Mouse (Mus musculus) spleen, adult 2 months (tissue): Measurements from ENCODE around the gene Cep97. TPM values are rescaled to one million over a fixed set of nuclear protein-coding genes. Genes with fewer than 3 reads are reported as not detected.

Experiments
- DNase-seq, 2 experiments: peaks; one replicate each; pipeline versions ENCODE4 v3.0.0 to v3.0.0-alpha.2; 2012 to 2021; ENCODE audit warnings: low spot score in 2 of 2, low read depth in 1 of 2
- H3K27ac ChIP-seq: fragments of 200-500 bp; 2 replicates; pipeline ENCODE4 v1.5.1; 2012; ENCODE audit warnings: low read length, inconsistent platforms; ENCODE audit not compliant: insufficient read depth
- H3K27me3 ChIP-seq: fragments of 200-500 bp; 2 replicates; pipeline ENCODE4 v1.6.1; 2012; ENCODE audit warnings: mild to moderate bottlenecking, moderate library complexity, low read length, inconsistent platforms; ENCODE audit not compliant: control insufficient read depth, insufficient read depth
- H3K36me3 ChIP-seq: fragments of 200-500 bp; 2 replicates; pipeline ENCODE4 v1.6.1; 2012; ENCODE audit warnings: mild to moderate bottlenecking, low read length, inconsistent platforms; ENCODE audit not compliant: control insufficient read depth, insufficient read depth
- H3K4me1 ChIP-seq: fragments of 200-500 bp; 2 replicates; pipeline ENCODE4 v1.6.1; 2011; ENCODE audit warnings: inconsistent platforms; ENCODE audit not compliant: control insufficient read depth, insufficient read depth, insufficient read length
- H3K4me3 ChIP-seq: fragments of 200-500 bp; 2 replicates; pipeline ENCODE4 v1.5.1; 2011; ENCODE audit warnings: mild to moderate bottlenecking, inconsistent platforms; ENCODE audit not compliant: insufficient read depth, insufficient read length; ENCODE audit errors: extremely low read depth
- CTCF ChIP-seq: fragments of 200-500 bp; IDR thresholded peaks from 2 replicates; pipeline ENCODE4 v1.5.1; 2011; ENCODE audit warnings: mild to moderate bottlenecking, inconsistent platforms; ENCODE audit not compliant: insufficient read depth, insufficient read length, insufficient replicate concordance; ENCODE audit errors: extremely low read depth
- POLR2A ChIP-seq: fragments of 200-500 bp; IDR thresholded peaks from 2 replicates; pipeline ENCODE4 v1.6.1; 2011; ENCODE audit warnings: low read depth, low read length, inconsistent platforms
- WGBS: fragments of 180-500 bp; shearing (Covaris S2); methylation state at CpG from one replicate; pipeline ENCODE4 v1.1.7; 2018; 5-methylcytosine and 5-hydroxymethylcytosine counted together
- polyA plus RNA-seq: library from polyadenylated mRNA; depleted of rRNA; stranded (reverse); fragments of >200 nt; gene quantifications from 2 replicates; pipeline ENCODE4 v1.2.3, GENCODE M21; 2012

The Cep97 gene
- polyA plus RNA-seq, 1 experiment = 1.7 TPM

GRCm38 (mm10) chr16:55890346-55891136 lies 44.1 kb downstream of the Cep97 start:
- Histone ChIP-seq H3K27ac (peak overlapping the region; percentile 43), H3K4me3 (no peak overlapping the region), H3K4me1 (peaks cover 25% of the 10 kb centered on the region; the same call in 1 of the 2 replicates), H3K36me3 (peaks cover 6% of the 10 kb centered on the region), H3K27me3 (no peaks in the 10 kb centered on the region)
- no peak for DNase-seq
- 59% methylated on average over 19 of the region's 19 CpGs for WGBS
- TF ChIP-seq CTCF (no peak), POLR2A (no peak)

- peaks cover 25% of the 10 kb centered on the region; the same call in 1 of the 2 replicates for H3K4me1 ChIP-seq
- no peaks in the 10 kb centered on the region for H3K27me3 ChIP-seq
- TF ChIP-seq CTCF (no peak), POLR2A (no peak)
- no peak overlapping the region for H3K27ac ChIP-seq
- WGBS = 93% methylated on average over 3 of the region's 3 CpGs
- no peak overlapping the region for H3K4me3 ChIP-seq
- no peak for DNase-seq
- peaks cover 9% of the 10 kb centered on the region for H3K36me3 ChIP-seq
Observed at GRCm38 (mm10) chr16:55889451-55889850, 45.2 kb downstream of the Cep97 start.

GRCm38 (mm10) chr16:55888584-55888960 lies 46.1 kb downstream of the Cep97 start:
- H3K27me3 ChIP-seq = no peaks in the 10 kb centered on the region
- no peak for TF ChIP-seq CTCF
- TF ChIP-seq POLR2A = no peak
- H3K4me1 ChIP-seq = peaks cover 17% of the 10 kb centered on the region; the same call in 1 of the 2 replicates
- H3K27ac ChIP-seq = peak overlapping the region; percentile 3; the same call in 1 of the 2 replicates
- H3K36me3 ChIP-seq = peaks cover 12% of the 10 kb centered on the region
- H3K4me3 ChIP-seq = no peak overlapping the region
- DNase-seq = no peak
- 88% methylated on average over 3 of the region's 3 CpGs for WGBS

- TF ChIP-seq CTCF (peak; percentile 41; the same call in 1 of the 2 replicates), POLR2A (no peak)
- Histone ChIP-seq H3K4me1 (peaks cover 17% of the 10 kb centered on the region; the same call in 1 of the 2 replicates), H3K4me3 (no peak overlapping the region), H3K36me3 (peaks cover 12% of the 10 kb centered on the region), H3K27ac (peak overlapping the region; percentile 34), H3K27me3 (no peaks in the 10 kb centered on the region)
- WGBS = 15% methylated on average over 7 of the region's 7 CpGs
- no peak for DNase-seq
Observed at GRCm38 (mm10) chr16:55887814-55888583, 46.7 kb downstream of the Cep97 start.

GRCm38 (mm10) chr16:55884246-55884645 lies 50.4 kb downstream of the Cep97 start:
- H3K4me1 ChIP-seq = peaks cover 5% of the 10 kb centered on the region; the same call in 1 of the 2 replicates
- 74% methylated on average over 11 of the region's 11 CpGs for WGBS
- no peak for DNase-seq
- no peaks in the 10 kb centered on the region for H3K27me3 ChIP-seq
- H3K4me3 ChIP-seq = no peak overlapping the region
- H3K27ac ChIP-seq = no peak overlapping the region
- no peak for TF ChIP-seq CTCF
- H3K36me3 ChIP-seq = peaks cover 10% of the 10 kb centered on the region

- 72% methylated on average over 6 of the region's 6 CpGs for WGBS
Observed at GRCm38 (mm10) chr16:55876025-55876424, 58.6 kb downstream of the Cep97 start.

More at GRCm38 (mm10) chr16:55876025-55876424, 58.6 kb downstream of the Cep97 start:
- no peaks in the 10 kb centered on the region for H3K4me1 ChIP-seq
- no peak for DNase-seq
- H3K27me3 ChIP-seq = no peaks in the 10 kb centered on the region
- peaks cover 1% of the 10 kb centered on the region; the same call in 1 of the 2 replicates for H3K36me3 ChIP-seq
- H3K4me3 ChIP-seq = no peak overlapping the region
- TF ChIP-seq POLR2A (no peak), CTCF (no peak)
- H3K27ac ChIP-seq = no peak overlapping the region
